Mouse (Mus musculus) CH12.LX (cell line): Measurements from ENCODE around the gene Psmb6.

Experiments used
- CHD1 ChIP-seq: IDR thresholded peaks from 2 replicates; pipeline ENCODE4 v1.6.1; 2012; ENCODE audit warnings: low read depth, low read length, improper control_type of control experiment, inconsistent platforms
- CHD2 ChIP-seq: IDR thresholded peaks from 2 replicates; pipeline ENCODE4 v1.6.1; 2011; ENCODE audit warnings: low read length, improper control_type of control experiment
- CTCF ChIP-seq, 2 experiments: IDR thresholded peaks in 1 of 2; conservative IDR thresholded peaks in 1 of 2; 2 replicates each; pipeline ENCODE4 v1.5.1; 2011 to 2012; ENCODE audit warnings: low read depth in 2 of 2, low read length in 2 of 2, improper control_type of control experiment in 1 of 2, inconsistent platforms in 1 of 2, mild to moderate bottlenecking in 1 of 2, moderate library complexity in 1 of 2
- MAFK ChIP-seq: IDR thresholded peaks from 2 replicates; pipeline ENCODE4 v1.6.1; 2011; ENCODE audit warnings: low read length, improper control_type of control experiment; ENCODE audit not compliant: insufficient replicate concordance
- MAX ChIP-seq: IDR thresholded peaks from 2 replicates; pipeline ENCODE4 v1.6.1; 2011; ENCODE audit warnings: low read length, improper control_type of control experiment
- POLR2A ChIP-seq: IDR thresholded peaks from 2 replicates; pipeline ENCODE4 v1.6.1; 2011; ENCODE audit warnings: low read depth, mild to moderate bottlenecking, improper control_type of control experiment, low read length
- TBP ChIP-seq: conservative IDR thresholded peaks from 2 replicates; pipeline ENCODE4 v1.6.1; 2011; ENCODE audit warnings: low read depth, low read length, improper control_type of control experiment
- ZMIZ1 ChIP-seq: IDR thresholded peaks from 2 replicates; pipeline ENCODE4 v1.6.1; 2012; ENCODE audit warnings: low read depth, mild to moderate bottlenecking, inconsistent platforms, low read length, improper control_type of control experiment

- TF ChIP-seq CTCF (conservative IDR thresholded peaks at IDR 0.05 in 1 of 2, IDR thresholded peaks at IDR 0.05 in 1 of 2; ENCODE audit: low read depth in 2 of 2, low read length in 2 of 2) (no peak), TBP (no peak), ZMIZ1 (no peak), MAFK (no peak), POLR2A (no peak), MAX (no peak), CHD2 (no peak), CHD1 (no peak)
Measured at GRCm38 (mm10) chr11:70518436-70518835, 6.7 kb upstream of the Psmb6 start.
